Mouse (Mus musculus): ENCODE measurements around the gene Eno2. TPM values are rescaled to one million over a fixed set of nuclear protein-coding genes. Genes with fewer than 3 reads are reported as not detected.

Eno2 gene
- polyA plus RNA-seq, 1 experiment, result not detected

GRCm38 (mm10) chr6:124739231-124739796 is 30.2 kb downstream of the Eno2 start:
- TF ChIP-seq GATA1 (IDR thresholded peaks at IDR 0.05; ENCODE audit: low read length), result no peak

GRCm38 (mm10) chr6:124738511-124739023 is 30.9 kb downstream of the Eno2 start, which contains the start of gene Ptpn6:
Ptpn6 (minus strand) TSS chr6:124738714.
- no peak for TF ChIP-seq GATA1 (IDR thresholded peaks at IDR 0.05; ENCODE audit: low read length)

- TF ChIP-seq GATA1 (IDR thresholded peaks at IDR 0.05; ENCODE audit: low read length), result no peak
Observed at GRCm38 (mm10) chr6:124737040-124737439, 32.4 kb downstream of the Eno2 start.

GRCm38 (mm10) chr6:124734417-124734816 is 35.1 kb downstream of the Eno2 start:
- TF ChIP-seq GATA1 (IDR thresholded peaks at IDR 0.05; ENCODE audit: low read length), result no peak

- TF ChIP-seq GATA1 (IDR thresholded peaks at IDR 0.05; ENCODE audit: low read length), result no peak
Observed at GRCm38 (mm10) chr6:124732476-124733370, 36.8 kb downstream of the Eno2 start.

GRCm38 (mm10) chr6:124731038-124731437 is 38.4 kb downstream of the Eno2 start:
- TF ChIP-seq GATA1 (IDR thresholded peaks at IDR 0.05; ENCODE audit: low read length), result no peak

- TF ChIP-seq GATA1 (IDR thresholded peaks at IDR 0.05; ENCODE audit: low read length), result no peak
Observed at GRCm38 (mm10) chr6:124729850-124730705, 39.4 kb downstream of the Eno2 start.

- no peak for TF ChIP-seq GATA1 (IDR thresholded peaks at IDR 0.05; ENCODE audit: low read length)
Observed at GRCm38 (mm10) chr6:124728621-124729020, 40.9 kb downstream of the Eno2 start.

GRCm38 (mm10) chr6:124724472-124724871 is 45.0 kb downstream of the Eno2 start:
- no peak for TF ChIP-seq GATA1 (IDR thresholded peaks at IDR 0.05; ENCODE audit: low read length)

- no peak for TF ChIP-seq GATA1 (IDR thresholded peaks at IDR 0.05; ENCODE audit: low read length)
Observed at GRCm38 (mm10) chr6:124723541-124723940, 45.9 kb downstream of the Eno2 start.

- TF ChIP-seq GATA1 (IDR thresholded peaks at IDR 0.05; ENCODE audit: low read length), result no peak
Observed at GRCm38 (mm10) chr6:124722876-124723473, 46.5 kb downstream of the Eno2 start.

- TF ChIP-seq GATA1 (IDR thresholded peaks at IDR 0.05; ENCODE audit: low read length), result no peak
Observed at GRCm38 (mm10) chr6:124720904-124721303, 48.6 kb downstream of the Eno2 start.

GRCm38 (mm10) chr6:124719354-124719978 is 50.0 kb downstream of the Eno2 start:
- TF ChIP-seq GATA1 (IDR thresholded peaks at IDR 0.05; ENCODE audit: low read length), result peak; percentile 34

- TF ChIP-seq GATA1 (IDR thresholded peaks at IDR 0.05; ENCODE audit: low read length), result no peak
Observed at GRCm38 (mm10) chr6:124718703-124719102, 50.8 kb downstream of the Eno2 start.

GRCm38 (mm10) chr6:124717968-124718367 is 51.5 kb downstream of the Eno2 start:
- no peak for TF ChIP-seq GATA1 (IDR thresholded peaks at IDR 0.05; ENCODE audit: low read length)
